Mouse (Mus musculus) heart, adult 18-20 months (tissue): ENCODE measurements around the gene Phospho2. TPM values are rescaled to one million over a fixed set of nuclear protein-coding genes. Genes with fewer than 3 reads are reported as not detected.
"Not testable (repeated sequence)": the region's sequence is repeated elsewhere in the genome, so short reads cannot be mapped to it uniquely, and the experiment has no call there.

Experiments
- DNase-seq, 2 experiments: peaks; one replicate each; pipeline ENCODE4 v3.0.0; 2021 to 2022; ENCODE audit warnings: mixed read lengths in 1 of 2
- long read RNA-seq, 2 experiments: library from polyadenylated mRNA; stranded (forward); transcript quantifications; one replicate each; pipeline ENCODE4 v2.0.0; 2021
- total RNA-seq, 2 experiments: library from RNA; stranded (reverse); gene quantifications; 2 replicates each; pipeline ENCODE4 v1.2.3; 2021

Phospho2 gene
- total RNA-seq, result 10 to 100 TPM; 28.6 to 33.1 TPM
- long read RNA-seq, experiment 1, transcript Phospho2-201 (4 exons, 2,260 nt), result major isoform, 38 of 50 reads
- long read RNA-seq, experiment 1, partial matches to known transcripts, result 0 of 50 reads
- long read RNA-seq, experiment 1, other reads (novel, unspliced or antisense), result 8 of 50 reads
- long read RNA-seq, experiment 2, transcript Phospho2-201 (4 exons, 2,260 nt), result major isoform, 12 of 22 reads
- long read RNA-seq, experiment 2, partial matches to known transcripts, result 0 of 22 reads
- long read RNA-seq, experiment 2, other reads (novel, unspliced or antisense), result 5 of 22 reads

GRCm38 (mm10) chr2:69789429-69790069 is at the start of gene Phospho2, which contains the start of gene Ccdc173:
Gene Phospho2, plus strand, starts transcription at chr2:69789623.
Gene Ccdc173, minus strand, starts transcription at chr2:69789575.
- DNase-seq, result peak; percentile 98 to 99

- no peak for DNase-seq
These were observed 44.3 kb upstream of the Phospho2 start for GRCm38 (mm10) chr2:69745091-69745490.

GRCm38 (mm10) chr2:69760980-69761379 is 28.4 kb upstream of the Phospho2 start:
- DNase-seq, result no peak

GRCm38 (mm10) chr2:69763340-69763739 is 26.1 kb upstream of the Phospho2 start:
- no peak for DNase-seq

- DNase-seq, result no peak
These were observed 24.7 kb upstream of the Phospho2 start for GRCm38 (mm10) chr2:69764716-69765115.

- no peak for DNase-seq
These were observed 16.1 kb upstream of the Phospho2 start for GRCm38 (mm10) chr2:69773331-69773730.

GRCm38 (mm10) chr2:69777985-69778835 is 11.2 kb upstream of the Phospho2 start:
- no peak for DNase-seq

- DNase-seq, result peak in 1 of 2 experiments; percentile 17
These were observed 10.6 kb upstream of the Phospho2 start for GRCm38 (mm10) chr2:69778836-69779177.

GRCm38 (mm10) chr2:69788974-69789373 is 449 bp upstream of the Phospho2 start:
- no peak for DNase-seq

GRCm38 (mm10) chr2:69790285-69790684 is 862 bp downstream of the Phospho2 start:
- peak; percentile 88 to 94 for DNase-seq

GRCm38 (mm10) chr2:69790722-69791121 is 1.3 kb downstream of the Phospho2 start:
- no peak for DNase-seq

- DNase-seq, result peak; percentile 75 to 83
These were observed 13.5 kb downstream of the Phospho2 start for GRCm38 (mm10) chr2:69802911-69803312.

- no peak for DNase-seq
These were observed 14.3 kb downstream of the Phospho2 start for GRCm38 (mm10) chr2:69803756-69804155.

GRCm38 (mm10) chr2:69804663-69805062 is 15.2 kb downstream of the Phospho2 start:
- not testable (repeated sequence) for DNase-seq

- DNase-seq, result no peak
These were observed 20.7 kb downstream of the Phospho2 start for GRCm38 (mm10) chr2:69810169-69810568.

- not testable (repeated sequence) for DNase-seq
These were observed 21.9 kb downstream of the Phospho2 start for GRCm38 (mm10) chr2:69811349-69811748.

- no peak for DNase-seq
These were observed 27.2 kb downstream of the Phospho2 start for GRCm38 (mm10) chr2:69816575-69816974.

- no peak for DNase-seq
These were observed 29.1 kb downstream of the Phospho2 start for GRCm38 (mm10) chr2:69818350-69819085.

- DNase-seq, result no peak
These were observed 30.8 kb downstream of the Phospho2 start for GRCm38 (mm10) chr2:69820201-69820600.

- DNase-seq, result peak; percentile 34 to 46
These were observed 32.3 kb downstream of the Phospho2 start, which contains the start of gene Klhl23 for GRCm38 (mm10) chr2:69821711-69822110. Gene Klhl23, plus strand, starts transcription at chr2:69821944.

- DNase-seq, result peak; percentile 13 to 61
These were observed 33.1 kb downstream of the Phospho2 start for GRCm38 (mm10) chr2:69822361-69823128.
